Mouse (Mus musculus) intestine, embryonic 16.5 days (tissue): ENCODE results near the gene Zfp326. TPM values are rescaled to one million over a fixed set of nuclear protein-coding genes. Genes with fewer than 3 reads are reported as not detected.

Source experiments
- ATAC-seq: fragments of 200-750 bp; cut with Nextera tagmentation; 2 replicates; pipeline ENCODE4 v1.8.0; 2017; ENCODE audit warnings: moderate TSS enrichment, moderate library complexity
- H3K27ac ChIP-seq: fragments of 300-500 bp; sonication (generic); 2 replicates; pipeline ENCODE4 v1.5.1; 2014; ENCODE audit warnings: mild to moderate bottlenecking, low read length
- H3K27me3 ChIP-seq: fragments of 300-500 bp; sonication (generic); replicated peaks from 2 replicates; pipeline ENCODE4 v1.6.1; 2014; ENCODE audit warnings: low read length, control low read depth, mixed read lengths; ENCODE audit not compliant: control insufficient read depth, insufficient read depth
- H3K36me3 ChIP-seq: fragments of 300-500 bp; sonication (generic); 2 replicates; pipeline ENCODE4 v1.6.1; 2014; ENCODE audit warnings: low read length, control low read depth; ENCODE audit not compliant: control insufficient read depth, insufficient read depth
- H3K4me1 ChIP-seq: fragments of 300-500 bp; sonication (generic); 2 replicates; pipeline ENCODE4 v1.6.1; 2014; ENCODE audit warnings: low read length, control low read depth, mixed read lengths; ENCODE audit not compliant: control insufficient read depth, insufficient read depth
- H3K4me2 ChIP-seq: fragments of 300-500 bp; sonication (generic); 2 replicates; pipeline ENCODE4 v1.6.1; 2014; ENCODE audit warnings: low read depth, low read length, control low read depth
- H3K4me3 ChIP-seq: fragments of 300-500 bp; sonication (generic); 2 replicates; pipeline ENCODE4 v1.5.1; 2014; ENCODE audit warnings: mild to moderate bottlenecking, low read length
- H3K9ac ChIP-seq: fragments of 300-500 bp; sonication (generic); 2 replicates; pipeline ENCODE4 v1.6.1; 2014; ENCODE audit warnings: low read depth, low read length
- H3K9me3 ChIP-seq: fragments of 300-500 bp; sonication (generic); 2 replicates; pipeline ENCODE4 v1.6.1; 2016; ENCODE audit warnings: low read length, control low read depth; ENCODE audit not compliant: control insufficient read depth
- WGBS: fragments of 180-500 bp; shearing (Covaris S2); extraction: QIAGEN DNeasy Blood & Tissue Kit; methylation state at CpG from one replicate; pipeline ENCODE4 v1.1.7; 2014; 5-methylcytosine and 5-hydroxymethylcytosine counted together
- polyA plus RNA-seq: library from polyadenylated mRNA; unstranded; fragments of >200 nt; fragmentation: Nextera tagmentation; extraction: Ambion mirVana; gene quantifications from 2 replicates; pipeline ENCODE4 v1.2.1, GENCODE M21; 2015

Gene Zfp326
- polyA plus RNA-seq, 1 experiment from 2014 or later, result 25.2 TPM

GRCm38 (mm10) chr5:105844044-105844753 is 32.2 kb upstream of the Zfp326 start:
- no peaks in the 10 kb centered on the region for H3K9me3 ChIP-seq
- 82% methylated on average over 10 of the region's 10 CpGs for WGBS
- no peak overlapping the region for H3K4me3 ChIP-seq
- H3K27me3 ChIP-seq, result no peaks in the 10 kb centered on the region
- ATAC-seq, result no peak
- H3K9ac ChIP-seq, result no peak overlapping the region
- H3K4me1 ChIP-seq, result no peaks in the 10 kb centered on the region
- no peaks in the 10 kb centered on the region for H3K36me3 ChIP-seq
- no peak overlapping the region for H3K4me2 ChIP-seq
- no peak overlapping the region for H3K27ac ChIP-seq

GRCm38 (mm10) chr5:105845041-105845440 is 31.3 kb upstream of the Zfp326 start:
- no peaks in the 10 kb centered on the region for H3K27me3 ChIP-seq
- H3K27ac ChIP-seq, result no peak overlapping the region
- H3K9ac ChIP-seq, result no peak overlapping the region
- no peak for ATAC-seq
- WGBS, result 88% methylated on average over 2 of the region's 2 CpGs
- 0 out of 2 replicates have a peak, but pooled peaks cover 4% of the 10 kb centered on the region for H3K4me1 ChIP-seq
- H3K4me3 ChIP-seq, result no peak overlapping the region
- H3K4me2 ChIP-seq, result no peak overlapping the region
- H3K9me3 ChIP-seq, result no peaks in the 10 kb centered on the region
- H3K36me3 ChIP-seq, result no peaks in the 10 kb centered on the region

GRCm38 (mm10) chr5:105847726-105848125 is 28.6 kb upstream of the Zfp326 start:
- H3K4me2 ChIP-seq, result no peak overlapping the region
- H3K9ac ChIP-seq, result no peak overlapping the region
- 81% methylated on average over 8 of the region's 8 CpGs for WGBS

GRCm38 (mm10) chr5:105849222-105849621 is 27.1 kb upstream of the Zfp326 start:
- Histone ChIP-seq H3K4me1 (0 out of 2 replicates have a peak, but pooled peaks cover 4% of the 10 kb centered on the region), H3K9me3 (no peaks in the 10 kb centered on the region), H3K9ac (no peak overlapping the region), H3K36me3 (no peaks in the 10 kb centered on the region), H3K4me3 (no peak overlapping the region), H3K4me2 (no peak overlapping the region), H3K27me3 (no peaks in the 10 kb centered on the region), H3K27ac (no peak overlapping the region)
- WGBS, result 64% methylated on average over 4 of the region's 4 CpGs
- no peak for ATAC-seq

More at GRCm38 (mm10) chr5:105847726-105848125, 28.6 kb upstream of the Zfp326 start:
- Histone ChIP-seq H3K4me1 (0 out of 2 replicates have a peak, but pooled peaks cover 4% of the 10 kb centered on the region), H3K36me3 (no peaks in the 10 kb centered on the region), H3K9me3 (no peaks in the 10 kb centered on the region), H3K27ac (no peak overlapping the region), H3K27me3 (no peaks in the 10 kb centered on the region), H3K4me3 (no peak overlapping the region)
- no peak for ATAC-seq

- WGBS, result 43% methylated on average over 3 of the region's 3 CpGs
- ATAC-seq, result no peak
These were observed 26.7 kb upstream of the Zfp326 start for GRCm38 (mm10) chr5:105849643-105850042.

GRCm38 (mm10) chr5:105853271-105853670 is 23.1 kb upstream of the Zfp326 start:
- H3K9me3 ChIP-seq, result no peaks in the 10 kb centered on the region
- WGBS, result 90% methylated on average over 9 of the region's 9 CpGs
- 0 out of 2 replicates have a peak, but pooled peaks cover 4% of the 10 kb centered on the region for H3K4me1 ChIP-seq
- no peak overlapping the region for H3K27ac ChIP-seq
- no peaks in the 10 kb centered on the region for H3K36me3 ChIP-seq
- H3K4me2 ChIP-seq, result no peak overlapping the region
- ATAC-seq, result no peak
- no peak overlapping the region for H3K9ac ChIP-seq
- no peaks in the 10 kb centered on the region for H3K27me3 ChIP-seq
- no peak overlapping the region for H3K4me3 ChIP-seq

More at GRCm38 (mm10) chr5:105849643-105850042, 26.7 kb upstream of the Zfp326 start:
- no peaks in the 10 kb centered on the region for H3K27me3 ChIP-seq
- H3K27ac ChIP-seq, result no peak overlapping the region
- H3K4me3 ChIP-seq, result no peak overlapping the region
- no peak overlapping the region for H3K4me2 ChIP-seq
- 0 out of 2 replicates have a peak, but pooled peaks cover 4% of the 10 kb centered on the region for H3K4me1 ChIP-seq
- H3K9ac ChIP-seq, result no peak overlapping the region
- H3K36me3 ChIP-seq, result no peaks in the 10 kb centered on the region
- no peaks in the 10 kb centered on the region for H3K9me3 ChIP-seq

- H3K4me2 ChIP-seq, result no peak overlapping the region
These were observed 18.9 kb upstream of the Zfp326 start for GRCm38 (mm10) chr5:105857486-105857885.

GRCm38 (mm10) chr5:105858754-105859694 is 17.3 kb upstream of the Zfp326 start:
- Histone ChIP-seq H3K9ac (no peak overlapping the region), H3K4me3 (no peak overlapping the region), H3K27ac (no peak overlapping the region), H3K36me3 (no peaks in the 10 kb centered on the region), H3K4me2 (no peak overlapping the region), H3K4me1 (peaks cover 7% of the 10 kb centered on the region; the same call in 1 of the 2 replicates), H3K27me3 (no peaks in the 10 kb centered on the region), H3K9me3 (no peaks in the 10 kb centered on the region)
- 61% methylated on average over 8 of the region's 8 CpGs for WGBS
- peak; percentile 40 for ATAC-seq

More at GRCm38 (mm10) chr5:105857486-105857885, 18.9 kb upstream of the Zfp326 start:
- 67% methylated on average over 5 of the region's 5 CpGs for WGBS
- H3K27me3 ChIP-seq, result no peaks in the 10 kb centered on the region
- H3K36me3 ChIP-seq, result no peaks in the 10 kb centered on the region
- no peak overlapping the region for H3K4me3 ChIP-seq
- H3K9me3 ChIP-seq, result no peaks in the 10 kb centered on the region
- no peak for ATAC-seq
- no peak overlapping the region for H3K9ac ChIP-seq
- H3K27ac ChIP-seq, result no peak overlapping the region
- H3K4me1 ChIP-seq, result peaks cover 7% of the 10 kb centered on the region; the same call in 1 of the 2 replicates
